Mouse (Mus musculus) MEL (cell line): ENCODE results near the gene Lrpap1. TPM values are rescaled to one million over a fixed set of nuclear protein-coding genes. Genes with fewer than 3 reads are reported as not detected.

ENCODE experiments used
- DNase-seq: peaks from one replicate; pipeline ENCODE4 v3.0.0; 2011; ENCODE audit warnings: low read depth, low spot score
- H3K27ac ChIP-seq: 2 replicates; pipeline ENCODE4 v1.5.1; 2012; ENCODE audit warnings: low read depth, mild to moderate bottlenecking, control low read depth, low read length, moderate library complexity; ENCODE audit not compliant: control insufficient read depth
- H3K27me3 ChIP-seq, 2 experiments: fragments of 150-350 bp in 1 of 2; sonication (generic) in 1 of 2; 2 replicates each; pipeline ENCODE4 v1.6.1; 2012; ENCODE audit warnings: low read length in 2 of 2, mild to moderate bottlenecking in 2 of 2, improper control_type of control experiment in 1 of 2, moderate library complexity in 1 of 2; ENCODE audit not compliant: insufficient read depth in 2 of 2, control insufficient read depth in 1 of 2
- H3K36me3 ChIP-seq, 2 experiments: 2 replicates each; pipeline ENCODE4 v1.6.1; 2012 to 2014; ENCODE audit warnings: low read length in 2 of 2, improper control_type of control experiment in 1 of 2, inconsistent platforms in 1 of 2, mild to moderate bottlenecking in 1 of 2; ENCODE audit not compliant: insufficient read depth in 2 of 2, control insufficient read depth in 1 of 2
- H3K4me1 ChIP-seq, 2 experiments: fragments of 150-350 bp in 1 of 2; sonication (generic) in 1 of 2; 2 replicates each; pipeline ENCODE4 v1.6.1; 2012; ENCODE audit warnings: low read length in 2 of 2, improper control_type of control experiment in 1 of 2, mild to moderate bottlenecking in 1 of 2; ENCODE audit not compliant: insufficient read depth in 2 of 2, control insufficient read depth in 1 of 2
- H3K4me3 ChIP-seq, 2 experiments: fragments of 150-350 bp in 1 of 2; sonication (generic) in 1 of 2; 2 replicates each; pipeline ENCODE4 v1.5.1; 2012; ENCODE audit warnings: low read depth in 2 of 2, low read length in 2 of 2, mild to moderate bottlenecking in 2 of 2, moderate library complexity in 2 of 2, control low read depth in 1 of 2, improper control_type of control experiment in 1 of 2; ENCODE audit not compliant: control insufficient read depth in 1 of 2, insufficient read depth in 1 of 2
- H3K79me2 ChIP-seq: 2 replicates; pipeline ENCODE4 v1.6.1; 2012; ENCODE audit warnings: mild to moderate bottlenecking, low read length, moderate library complexity; ENCODE audit not compliant: control insufficient read depth, poor library complexity, insufficient read depth
- H3K9ac ChIP-seq: 2 replicates; pipeline ENCODE4 v1.6.1; 2012; ENCODE audit warnings: low read depth, mild to moderate bottlenecking, control low read depth, low read length, moderate library complexity; ENCODE audit not compliant: control insufficient read depth, poor library complexity, severe bottlenecking
- H3K9me3 ChIP-seq: fragments of 150-350 bp; sonication (generic); replicated peaks from 2 replicates; pipeline ENCODE4 v1.6.1; 2012; ENCODE audit warnings: mild to moderate bottlenecking, low read length, improper control_type of control experiment, moderate library complexity; ENCODE audit not compliant: insufficient read depth
- ELF1 ChIP-seq: IDR thresholded peaks from 2 replicates; pipeline ENCODE4 v1.6.1; 2014; ENCODE audit warnings: low read depth, mild to moderate bottlenecking, inconsistent platforms, low read length, improper control_type of control experiment, moderate library complexity
- ETS1 ChIP-seq: IDR thresholded peaks from 2 replicates; pipeline ENCODE4 v1.6.1; 2012; ENCODE audit warnings: low read depth, mild to moderate bottlenecking, inconsistent platforms, low read length, improper control_type of control experiment, moderate library complexity
- GABPA ChIP-seq: IDR thresholded peaks from 2 replicates; pipeline ENCODE4 v1.6.1; 2012; ENCODE audit warnings: low read depth, mild to moderate bottlenecking, inconsistent platforms, low read length, improper control_type of control experiment, moderate library complexity
- GATA1 ChIP-seq: IDR thresholded peaks from 2 replicates; pipeline ENCODE4 v1.6.1; 2011; ENCODE audit warnings: low read depth, low read length, improper control_type of control experiment
- HCFC1 ChIP-seq: IDR thresholded peaks from 2 replicates; pipeline ENCODE4 v1.6.1; 2012; ENCODE audit warnings: low read depth, mild to moderate bottlenecking, inconsistent platforms, low read length, improper control_type of control experiment, moderate library complexity
- KAT2A ChIP-seq: conservative IDR thresholded peaks from 2 replicates; pipeline ENCODE4 v1.6.1; 2012; ENCODE audit warnings: low read depth, low read length, improper control_type of control experiment, inconsistent platforms
- MAFK ChIP-seq: IDR thresholded peaks from 2 replicates; pipeline ENCODE4 v1.6.1; 2011; ENCODE audit warnings: low read depth, mild to moderate bottlenecking, low read length, improper control_type of control experiment, borderline replicate concordance
- MAX ChIP-seq: IDR thresholded peaks from 2 replicates; pipeline ENCODE4 v1.6.1; 2011; ENCODE audit warnings: low read length, improper control_type of control experiment
- MAZ ChIP-seq: IDR thresholded peaks from 2 replicates; pipeline ENCODE4 v1.6.1; 2012; ENCODE audit warnings: low read depth, mild to moderate bottlenecking, inconsistent platforms, low read length, improper control_type of control experiment
- MYC ChIP-seq: IDR thresholded peaks from 2 replicates; pipeline ENCODE4 v1.6.1; 2011; ENCODE audit warnings: low read depth, mild to moderate bottlenecking, low read length, improper control_type of control experiment, moderate library complexity
- NELFE ChIP-seq: IDR thresholded peaks from 2 replicates; pipeline ENCODE4 v1.6.1; 2011; ENCODE audit warnings: low read depth, low read length, improper control_type of control experiment
- NRF1 ChIP-seq: IDR thresholded peaks from 2 replicates; pipeline ENCODE4 v1.6.1; 2014; ENCODE audit warnings: low read depth, mild to moderate bottlenecking, inconsistent platforms, low read length, improper control_type of control experiment, moderate library complexity; ENCODE audit not compliant: poor library complexity, insufficient read depth, severe bottlenecking
- POLR2A ChIP-seq, 2 experiments: IDR thresholded peaks; 2 replicates each; pipeline ENCODE4 v1.6.1; 2011 to 2012; ENCODE audit warnings: low read length in 2 of 2, mild to moderate bottlenecking in 2 of 2, control low read depth in 1 of 2, improper control_type of control experiment in 1 of 2, low read depth in 1 of 2, moderate library complexity in 1 of 2; ENCODE audit not compliant: control insufficient read depth in 1 of 2, insufficient read depth in 1 of 2, poor library complexity in 1 of 2
- POLR2AphosphoS2 ChIP-seq: IDR thresholded peaks from 2 replicates; pipeline ENCODE4 v1.6.1; 2011; ENCODE audit warnings: low read length, improper control_type of control experiment
- POLR2AphosphoS5 ChIP-seq: IDR thresholded peaks from 2 replicates; pipeline ENCODE4 v1.6.1; 2012; ENCODE audit warnings: low read depth, borderline replicate concordance, mild to moderate bottlenecking, inconsistent platforms, low read length, moderate library complexity, mixed read lengths
- SMC3 ChIP-seq: IDR thresholded peaks from 2 replicates; pipeline ENCODE4 v1.6.1; 2011; ENCODE audit warnings: low read depth, low read length, improper control_type of control experiment
- TAL1 ChIP-seq: IDR thresholded peaks from 2 replicates; pipeline ENCODE4 v1.6.1; 2012; ENCODE audit warnings: mild to moderate bottlenecking, inconsistent platforms, low read length, moderate library complexity, mixed read lengths
- TBP ChIP-seq: IDR thresholded peaks from 2 replicates; pipeline ENCODE4 v1.8.0; 2011; ENCODE audit warnings: low read depth, low read length, improper control_type of control experiment
- UBTF ChIP-seq: IDR thresholded peaks from 2 replicates; pipeline ENCODE4 v1.6.1; 2012; ENCODE audit warnings: low read depth, mild to moderate bottlenecking, inconsistent platforms, low read length, improper control_type of control experiment, moderate library complexity, borderline replicate concordance; ENCODE audit not compliant: insufficient read depth
- ZC3H11A ChIP-seq: IDR thresholded peaks from 2 replicates; pipeline ENCODE4 v1.6.1; 2012; ENCODE audit warnings: low read depth, mild to moderate bottlenecking, inconsistent platforms, low read length, improper control_type of control experiment
- ZKSCAN1 ChIP-seq: IDR thresholded peaks from 2 replicates; pipeline ENCODE4 v1.6.1; 2012; ENCODE audit warnings: low read depth, mild to moderate bottlenecking, inconsistent platforms, low read length, improper control_type of control experiment, moderate library complexity
- ZNF384 ChIP-seq: IDR thresholded peaks from 2 replicates; pipeline ENCODE4 v1.6.1; 2012; ENCODE audit warnings: low read depth, mild to moderate bottlenecking, inconsistent platforms, low read length, improper control_type of control experiment
- polyA plus RNA-seq, 2 experiments: library from polyadenylated mRNA; stranded (reverse) in 1 of 2; unstranded in 1 of 2; fragments of >175 nt in 1 of 2; fragments of >200 nt in 1 of 2; gene quantifications; 2 replicates each; pipeline versions ENCODE4 v1.2.1 to v1.2.4; 2012; ENCODE audit warnings: low replicate concordance in 2 of 2, low read depth in 1 of 2; ENCODE audit not compliant: insufficient read length in 2 of 2, insufficient read depth in 1 of 2, missing spikeins in 1 of 2
- total RNA-seq: library from RNA; depleted of rRNA; stranded (reverse); fragments of 300-350 nt; gene quantifications from 2 replicates; pipeline ENCODE4 v1.2.3, GENCODE M21; 2012

Gene Lrpap1
- total and polyA plus RNA-seq, 3 experiments: 45.0 to 74.7 TPM; not detected in 1

DNA sequence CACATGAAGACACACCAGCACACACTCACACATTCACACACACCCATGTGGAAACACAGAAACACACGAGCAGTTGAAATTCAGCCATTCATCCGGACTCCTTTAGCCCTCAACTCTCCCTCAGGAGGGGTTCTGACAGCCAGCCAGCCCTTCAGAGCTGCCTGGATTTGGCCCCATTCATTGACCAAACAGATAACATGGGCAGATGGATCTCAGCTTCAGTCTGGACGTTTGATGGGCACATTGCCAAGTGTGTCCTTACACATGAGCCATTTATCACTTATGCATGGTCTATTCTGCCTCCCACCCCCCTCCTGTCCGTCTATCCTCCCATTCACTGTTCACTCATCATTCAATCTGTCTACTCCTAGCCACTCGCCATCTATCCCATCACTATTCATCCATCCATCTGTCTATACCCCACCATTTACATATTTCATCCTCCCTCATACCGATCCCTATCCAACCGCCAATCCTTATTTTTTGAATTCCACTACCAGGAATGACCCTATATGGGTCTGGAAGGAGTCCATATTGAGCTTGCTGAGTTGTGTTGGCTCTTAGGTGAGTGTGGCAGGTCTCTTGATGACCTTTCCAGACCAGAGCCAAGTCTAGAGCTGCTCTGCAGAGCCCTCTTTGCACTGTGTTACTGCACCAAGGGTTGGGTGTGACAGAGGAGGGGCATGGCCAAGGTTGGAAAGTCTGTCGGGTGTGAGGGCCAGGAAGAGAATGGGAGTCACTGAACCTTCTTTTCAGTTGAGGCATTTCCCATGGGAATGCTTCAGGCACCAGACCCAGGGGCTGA, 42.6 kb upstream of the Lrpap1 start:
- H3K36me3 ChIP-seq: no peaks in the 10 kb centered on the region
- TF ChIP-seq SMC3 (no peak), ZKSCAN1 (no peak), ZC3H11A (no peak), ELF1 (no peak), NELFE (no peak), HCFC1 (no peak), GABPA (no peak), TBP (no peak), KAT2A (no peak), MAZ (no peak), POLR2A (IDR thresholded peaks at IDR 0.05; ENCODE audit: control insufficient read depth in 1 of 2, insufficient read depth in 1 of 2, low read depth in 1 of 2, low read length in 2 of 2, poor library complexity in 1 of 2) (no peak), MAFK (no peak), POLR2AphosphoS5 (no peak), TAL1 (no peak), NRF1 (no peak), POLR2AphosphoS2 (no peak), ETS1 (no peak), MAX (no peak)
- H3K9ac ChIP-seq: no peak overlapping the region
- H3K9me3 ChIP-seq: no peaks in the 10 kb centered on the region
- H3K27me3 ChIP-seq: no peaks in the 10 kb centered on the region
- H3K27ac ChIP-seq: no peak overlapping the region
- H3K4me3 ChIP-seq: no peak overlapping the region
- DNase-seq: no peak
- H3K79me2 ChIP-seq: no peaks in the 10 kb centered on the region
- no peaks in the 10 kb centered on the region for H3K4me1 ChIP-seq

DNA sequence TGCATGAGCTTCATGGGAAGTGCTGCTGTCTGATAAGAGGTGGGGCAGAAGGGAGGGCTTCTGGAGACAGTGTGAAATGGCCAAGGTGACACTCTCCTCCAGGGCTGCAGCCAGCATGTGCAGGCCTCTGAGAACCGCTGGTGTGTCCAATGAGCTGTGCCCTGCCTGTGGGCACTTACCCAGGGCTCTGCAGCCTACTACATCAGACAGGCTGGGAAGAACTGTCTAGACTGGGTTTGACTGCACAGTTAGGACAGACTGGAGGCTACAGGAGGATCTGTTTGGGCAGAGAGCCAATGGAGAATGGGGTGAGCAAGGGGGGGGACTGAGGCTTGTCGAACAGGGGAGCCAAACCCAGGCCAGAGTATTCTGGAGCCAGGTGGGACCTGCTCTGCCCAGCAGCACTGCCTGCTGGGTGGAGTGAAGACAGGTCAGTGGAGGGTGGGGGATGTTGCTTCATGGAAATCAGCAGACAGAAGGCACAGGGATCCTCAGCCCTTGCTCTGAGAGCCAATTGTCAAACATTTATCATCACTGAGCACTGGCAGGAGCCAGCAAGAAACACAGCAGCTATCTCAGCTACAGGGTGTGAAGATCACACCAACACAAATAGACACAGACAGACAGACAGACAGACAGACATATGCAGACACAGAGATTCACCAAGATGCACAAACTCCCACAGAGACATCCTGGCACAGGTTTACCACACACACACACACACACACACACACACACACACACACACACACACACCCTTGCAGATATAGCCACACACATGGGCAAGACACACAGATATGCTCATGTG, 41.8 kb upstream of the Lrpap1 start:
- Histone ChIP-seq H3K4me1 (no peaks in the 10 kb centered on the region), H3K36me3 (no peaks in the 10 kb centered on the region), H3K4me3 (no peak overlapping the region), H3K27ac (no peak overlapping the region), H3K27me3 (no peaks in the 10 kb centered on the region), H3K79me2 (no peaks in the 10 kb centered on the region), H3K9ac (no peak overlapping the region), H3K9me3 (no peaks in the 10 kb centered on the region)
- TF ChIP-seq UBTF (no peak), GABPA (no peak), GATA1 (no peak), MYC (no peak), ZNF384 (no peak), NRF1 (no peak), TBP (no peak)
- DNase-seq: no peak
